Mouse (Mus musculus) bone marrow, adult 2 months (tissue): Measurements from ENCODE around the gene Tubgcp3. TPM values are rescaled to one million over a fixed set of nuclear protein-coding genes. Genes with fewer than 3 reads are reported as not detected.
"Not testable (repeated sequence)": the region's sequence is repeated elsewhere in the genome, so short reads cannot be mapped to it uniquely, and the experiment has no call there.

Source experiments
- H3K27ac ChIP-seq: fragments of 200-500 bp; 2 replicates; pipeline ENCODE4 v1.5.1; 2012; ENCODE audit warnings: low read depth, mild to moderate bottlenecking, control low read depth, inconsistent platforms, low read length; ENCODE audit not compliant: control insufficient read depth, poor library complexity, insufficient read depth
- H3K4me1 ChIP-seq: fragments of 200-500 bp; 2 replicates; pipeline ENCODE4 v1.6.1; 2011; ENCODE audit warnings: low read length; ENCODE audit not compliant: control insufficient read depth, insufficient read depth
- H3K4me3 ChIP-seq: fragments of 200-500 bp; replicated peaks from 2 replicates; pipeline ENCODE3; 2011; ENCODE audit warnings: mild to moderate bottlenecking, low read depth, low read length, control low read depth; ENCODE audit not compliant: control insufficient read depth
- CTCF ChIP-seq: fragments of 200-500 bp; IDR thresholded peaks from 2 replicates; pipeline ENCODE4 v1.5.1; 2011; ENCODE audit warnings: low read length, control low read depth; ENCODE audit not compliant: control insufficient read depth, insufficient read depth
- POLR2A ChIP-seq: fragments of 200-500 bp; IDR thresholded peaks from 2 replicates; pipeline ENCODE4 v1.6.1; 2011; ENCODE audit warnings: low read depth, mild to moderate bottlenecking, control low read depth, low read length, borderline replicate concordance; ENCODE audit not compliant: control insufficient read depth
- WGBS: fragments of 180-500 bp; shearing (Covaris S2); methylation state at CpG from one replicate; pipeline ENCODE4 v1.1.7; 2018; 5-methylcytosine and 5-hydroxymethylcytosine counted together
- polyA plus RNA-seq: library from polyadenylated mRNA; stranded (reverse); fragments of >200 nt; gene quantifications from 2 replicates; pipeline ENCODE4 v1.2.4, GENCODE M21; 2011; ENCODE audit warnings: low replicate concordance; ENCODE audit not compliant: missing spikeins, insufficient read depth, insufficient read length

The Tubgcp3 gene
- polyA plus RNA-seq, 1 experiment, result 65.8 TPM

DNA sequence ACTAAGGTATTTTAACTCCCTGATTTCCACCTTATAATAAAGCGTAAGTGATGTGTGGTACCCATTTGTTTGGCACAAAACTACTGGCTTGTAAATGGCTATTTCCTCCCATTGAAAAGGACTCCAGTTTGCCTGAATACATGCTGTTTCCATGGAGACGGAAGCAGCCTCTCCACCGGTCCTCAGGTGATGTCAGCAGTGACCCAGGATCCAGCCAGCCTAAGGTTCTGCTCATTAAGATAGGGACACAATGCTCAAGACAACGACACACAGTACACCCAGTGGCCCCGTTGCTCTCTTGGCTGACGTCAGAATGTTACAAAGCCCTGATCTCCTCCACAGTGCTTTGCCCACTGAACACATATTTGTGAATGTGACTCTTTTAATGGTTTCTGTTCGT is 16.8 kb upstream of the Tubgcp3 start:
- H3K4me3 ChIP-seq, result no peak overlapping the region
- TF ChIP-seq CTCF (no peak), POLR2A (no peak)
- WGBS, result 50% methylated on average over 7 of the region's 7 CpGs
- no peak overlapping the region for H3K27ac ChIP-seq
- no peaks in the 10 kb centered on the region for H3K4me1 ChIP-seq

DNA sequence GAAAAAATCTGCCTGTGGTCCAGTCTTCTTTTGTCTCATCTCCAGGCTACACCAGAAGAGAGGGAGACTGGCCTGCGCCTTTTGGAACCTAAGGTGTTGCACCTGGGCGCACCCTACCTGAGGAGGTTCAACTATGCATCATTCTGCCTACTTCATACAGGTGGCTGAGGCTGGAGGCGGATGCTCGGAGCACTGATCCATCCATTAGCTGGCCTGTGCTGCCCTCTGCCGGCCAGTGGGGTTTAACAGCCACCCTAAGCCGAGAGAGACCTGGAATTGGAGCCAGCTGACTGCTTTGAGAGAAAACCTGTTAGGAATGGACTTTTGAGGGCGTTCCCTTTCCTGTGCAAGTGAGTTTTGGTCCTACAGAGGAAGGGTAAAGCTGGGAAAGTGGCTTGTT is 5.5 kb upstream of the Tubgcp3 start:
- TF ChIP-seq POLR2A (no peak), CTCF (peak; percentile 88)
- H3K4me3 ChIP-seq, result no peak overlapping the region
- H3K27ac ChIP-seq, result no peak overlapping the region
- WGBS, result 5% methylated on average over 7 of the region's 7 CpGs
- H3K4me1 ChIP-seq, result no peaks in the 10 kb centered on the region

DNA sequence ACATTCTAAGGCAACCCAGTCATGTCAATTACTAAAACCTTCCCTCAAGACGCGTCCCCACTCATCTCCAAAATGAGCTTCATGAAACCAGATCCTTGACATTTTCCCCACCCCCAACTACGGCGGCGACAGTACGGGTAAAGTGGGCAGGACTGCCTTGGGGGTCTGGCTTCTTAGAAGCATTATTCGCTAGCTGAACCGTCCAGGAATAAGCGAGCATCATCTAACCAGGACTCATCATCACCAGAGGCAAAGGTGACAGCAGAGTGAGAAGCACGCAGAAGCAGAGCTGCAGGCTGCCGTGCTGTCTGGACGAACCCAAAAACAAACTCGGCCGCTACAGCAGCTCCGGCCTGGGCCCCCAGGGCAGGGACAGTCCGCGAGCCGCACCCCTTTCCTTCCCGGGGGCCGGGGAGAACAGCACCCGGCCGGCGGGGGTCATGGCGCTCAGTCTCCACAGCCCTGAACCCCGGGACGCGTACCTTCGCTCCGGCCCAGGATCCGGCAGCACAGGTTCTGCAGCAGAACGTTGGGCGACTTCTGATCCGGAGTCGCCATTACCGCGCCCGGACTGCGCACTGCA is 484 bp downstream of the Tubgcp3 start:
- TF ChIP-seq CTCF (no peak), POLR2A (no peak)
- Histone ChIP-seq H3K4me1 (no peaks in the 10 kb centered on the region), H3K4me3 (peak overlapping the region; percentile 74), H3K27ac (peak overlapping the region; percentile 53; the same call in 1 of the 2 replicates)
- WGBS, result under 1% methylated on average over 38 of the region's 38 CpGs

DNA sequence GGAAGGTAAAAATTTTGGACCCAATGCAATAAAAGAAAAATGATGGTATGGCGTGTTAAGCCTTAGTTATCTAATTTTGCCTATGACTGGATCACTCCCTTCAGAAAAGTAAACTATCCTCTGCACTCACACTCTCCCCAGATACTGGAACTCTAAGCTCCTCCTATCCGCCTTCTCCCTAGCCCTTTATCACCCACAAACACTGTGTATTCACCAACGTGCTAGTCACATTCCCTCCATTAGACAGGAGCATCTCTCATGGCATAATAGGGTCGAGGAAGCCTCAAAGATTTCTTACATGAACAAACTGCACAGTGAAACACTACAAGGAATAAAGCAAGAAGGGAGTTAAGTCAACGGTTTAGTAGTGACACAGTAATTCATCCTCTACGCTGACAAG is 1.1 kb downstream of the Tubgcp3 start:
- WGBS, result 32% methylated on average over 6 of the region's 6 CpGs
- TF ChIP-seq CTCF, result no peak
- no peak for TF ChIP-seq POLR2A
- Histone ChIP-seq H3K27ac (no peak overlapping the region), H3K4me1 (no peaks in the 10 kb centered on the region), H3K4me3 (peak overlapping the region; percentile 47)

DNA sequence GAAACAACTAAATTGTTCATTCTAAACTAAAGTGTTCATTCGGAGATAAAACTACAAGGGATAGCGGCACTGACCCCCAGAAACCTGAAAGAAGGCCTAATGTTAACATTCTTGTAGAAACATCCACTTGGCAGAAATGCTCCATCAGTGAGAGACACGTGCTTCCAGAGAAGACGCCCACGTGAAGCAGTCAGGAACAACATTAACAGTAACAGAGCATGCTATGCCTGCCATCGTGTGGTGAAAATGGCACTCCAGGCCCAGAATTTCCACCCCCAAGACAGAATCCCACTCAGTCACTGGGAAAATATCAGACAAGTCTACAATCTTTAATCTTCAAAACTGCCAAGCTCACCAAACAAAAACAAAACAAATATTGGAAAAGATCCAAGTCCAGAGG is 3.2 kb downstream of the Tubgcp3 start:
- TF ChIP-seq POLR2A, result no peak
- TF ChIP-seq CTCF, result no peak
- no peaks in the 10 kb centered on the region for H3K4me1 ChIP-seq
- 89% methylated on average over 6 of the region's 6 CpGs for WGBS
- no peak overlapping the region for H3K4me3 ChIP-seq
- no peak overlapping the region for H3K27ac ChIP-seq

DNA sequence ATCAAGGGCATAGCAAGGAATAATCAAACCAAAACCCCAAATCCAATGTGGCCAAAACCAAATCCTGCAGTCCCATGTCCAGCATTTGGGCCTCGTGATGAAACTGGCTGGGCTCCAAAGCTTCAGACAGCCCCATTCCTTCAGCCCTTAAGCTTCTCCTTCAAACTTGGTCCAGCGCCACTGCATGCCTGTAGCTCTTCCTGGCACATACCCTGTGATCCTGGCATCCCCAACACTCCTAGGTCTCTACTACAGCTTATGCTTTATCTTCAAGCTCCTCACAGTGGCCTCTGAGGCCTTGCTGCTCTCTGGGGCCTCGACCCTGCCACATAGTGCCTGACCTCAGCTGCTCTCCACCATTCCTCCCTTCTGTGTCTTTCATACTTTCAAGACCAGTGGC is 5.5 kb downstream of the Tubgcp3 start:
- not testable (repeated sequence) for H3K4me1 ChIP-seq, H3K4me3 ChIP-seq, H3K27ac ChIP-seq
- WGBS, result 90% methylated on average over 3 of the region's 3 CpGs

DNA sequence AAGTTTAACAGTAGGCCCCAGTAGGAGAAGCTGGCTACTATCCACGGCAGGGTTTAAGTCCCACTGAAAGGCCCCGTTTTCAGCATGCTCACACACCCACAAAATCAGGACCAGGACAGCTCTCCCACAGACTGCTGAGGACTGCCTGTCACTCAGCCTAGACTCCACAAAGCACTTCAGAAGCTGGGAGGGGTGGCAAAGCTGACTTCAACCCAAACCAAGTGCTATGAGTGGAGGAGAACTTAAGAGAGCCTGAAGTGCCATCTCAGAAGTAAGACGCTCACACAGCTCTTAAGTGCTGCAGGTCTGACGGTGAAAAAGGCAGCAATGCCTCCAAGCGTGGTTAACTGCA is 9.0 kb downstream of the Tubgcp3 start:
- Histone ChIP-seq H3K4me3 (no peak overlapping the region), H3K27ac (no peak overlapping the region), H3K4me1 (no peaks in the 10 kb centered on the region)
- WGBS, result 83% methylated on average over 5 of the region's 5 CpGs
- no peak for TF ChIP-seq POLR2A
- no peak for TF ChIP-seq CTCF

DNA sequence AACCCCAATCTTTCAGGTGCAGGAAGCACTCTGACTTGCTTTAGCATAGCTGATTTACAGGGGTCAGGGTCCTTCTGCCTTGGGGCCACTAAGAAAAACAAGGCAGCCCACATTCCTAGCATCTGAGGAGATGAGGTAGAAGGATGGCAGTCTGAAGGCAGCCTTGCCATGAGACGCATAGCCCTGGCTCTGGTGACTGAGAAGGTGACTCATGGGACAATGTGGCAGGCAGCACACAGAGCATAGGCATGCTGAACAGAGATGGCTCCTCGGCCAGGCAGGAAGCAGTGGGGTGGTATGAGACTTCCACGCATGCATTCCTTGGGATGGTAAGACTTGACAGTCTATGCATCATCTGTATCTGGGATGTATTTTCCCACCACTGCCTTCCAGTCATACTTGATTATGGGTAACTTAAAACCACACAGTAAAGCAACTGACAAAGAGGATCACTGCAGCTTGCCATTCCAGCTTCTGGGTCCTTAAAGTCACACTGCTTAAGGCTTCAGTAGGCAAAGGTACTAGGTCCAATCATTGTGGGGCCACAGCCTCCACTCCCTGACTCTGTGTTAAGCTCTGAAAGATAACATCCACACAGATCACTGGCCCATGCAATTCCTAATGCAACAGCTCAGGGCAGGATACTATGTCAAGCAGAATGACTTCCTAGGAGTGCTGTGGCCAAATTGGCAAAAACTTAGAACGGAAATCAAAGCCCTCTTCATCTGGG is 9.5 kb downstream of the Tubgcp3 start:
- Histone ChIP-seq H3K4me1 (no peaks in the 10 kb centered on the region), H3K4me3 (no peak overlapping the region), H3K27ac (no peak overlapping the region)
- 86% methylated on average over 4 of the region's 4 CpGs for WGBS
- TF ChIP-seq POLR2A (no peak), CTCF (no peak)

DNA sequence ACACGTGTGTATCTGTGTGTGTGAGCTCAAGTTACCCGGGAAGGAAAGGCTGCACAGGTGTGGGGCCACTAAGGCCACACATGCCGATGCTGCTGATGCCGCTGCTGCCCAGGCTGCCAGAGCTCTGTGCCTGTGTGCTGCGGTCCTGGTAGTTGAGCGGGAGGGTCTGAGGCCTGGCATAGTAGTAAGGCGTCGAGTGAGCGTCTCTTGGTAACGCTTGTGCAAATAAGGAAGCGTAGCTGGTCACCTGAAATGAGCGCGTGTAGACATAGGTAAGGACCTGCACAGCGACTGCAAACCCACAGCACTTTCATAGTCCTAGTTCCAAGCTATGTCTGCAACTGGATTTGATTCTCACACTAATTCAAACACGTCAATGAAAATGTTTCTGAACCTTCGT is 14.6 kb downstream of the Tubgcp3 start:
- Histone ChIP-seq H3K4me3 (no peak overlapping the region), H3K27ac (no peak overlapping the region), H3K4me1 (no peaks in the 10 kb centered on the region)
- WGBS, result 94% methylated on average over 16 of the region's 16 CpGs
- TF ChIP-seq POLR2A (no peak), CTCF (no peak)
